Mouse (Mus musculus) embryonic facial prominence, embryonic 14.5 days (tissue): Measurements from ENCODE around the gene Cdt1. TPM values are rescaled to one million over a fixed set of nuclear protein-coding genes. Genes with fewer than 3 reads are reported as not detected.

Experiments
- ATAC-seq: fragments of 200-750 bp; cut with Nextera tagmentation; 2 replicates; pipeline ENCODE4 v1.8.0; 2017; ENCODE audit warnings: low read depth, moderate number of reproducible peaks, moderate TSS enrichment
- DNase-seq: peaks from one replicate; pipeline ENCODE4 v3.0.0-alpha.2; 2015; ENCODE audit warnings: low spot score
- H3K27ac ChIP-seq: fragments of 300-500 bp; sonication (generic); replicated peaks from 2 replicates; pipeline ENCODE4 v1.5.1; 2014; ENCODE audit warnings: low read depth, mild to moderate bottlenecking, low read length, moderate library complexity
- H3K27me3 ChIP-seq: fragments of 300-500 bp; sonication (generic); replicated peaks from 2 replicates; pipeline ENCODE4 v1.6.1; 2014; ENCODE audit warnings: low read length; ENCODE audit not compliant: control insufficient read depth, insufficient read depth
- H3K36me3 ChIP-seq: fragments of 300-500 bp; sonication (generic); 2 replicates; pipeline ENCODE4 v1.6.1; 2014; ENCODE audit warnings: low read length, mixed read lengths; ENCODE audit not compliant: control insufficient read depth, insufficient read depth
- H3K4me1 ChIP-seq: fragments of 300-500 bp; sonication (generic); 2 replicates; pipeline ENCODE4 v1.6.1; 2014; ENCODE audit warnings: antibody characterized with exemption, low read length; ENCODE audit not compliant: control insufficient read depth, insufficient read depth
- H3K4me2 ChIP-seq: fragments of 300-500 bp; sonication (generic); 2 replicates; pipeline ENCODE4 v1.6.1; 2014; ENCODE audit warnings: low read depth, mild to moderate bottlenecking, low read length, moderate library complexity, mixed read lengths
- H3K4me3 ChIP-seq: fragments of 300-500 bp; sonication (generic); 2 replicates; pipeline ENCODE4 v1.5.1; 2014; ENCODE audit warnings: low read depth, mild to moderate bottlenecking, low read length
- H3K9ac ChIP-seq: fragments of 300-500 bp; sonication (generic); 2 replicates; pipeline ENCODE4 v1.6.1; 2014; ENCODE audit warnings: low read depth, mild to moderate bottlenecking, low read length, moderate library complexity, mixed read lengths
- H3K9me3 ChIP-seq: fragments of 300-500 bp; sonication (generic); 2 replicates; pipeline ENCODE4 v1.6.1; 2016; ENCODE audit warnings: low read length; ENCODE audit not compliant: control insufficient read depth
- WGBS: fragments of 180-500 bp; shearing (Covaris S2); extraction: QIAGEN DNeasy Blood & Tissue Kit; methylation state at CpG from one replicate; pipeline ENCODE4 v1.1.7; 2014; 5-methylcytosine and 5-hydroxymethylcytosine counted together
- polyA plus RNA-seq: library from polyadenylated mRNA; unstranded; fragments of >200 nt; fragmentation: Nextera tagmentation; extraction: Ambion mirVana; gene quantifications from 2 replicates; pipeline ENCODE4 v1.2.1, GENCODE M21; 2014

Gene Cdt1
- polyA plus RNA-seq, 1 experiment from 2014 or later, result 33.7 TPM

DNA sequence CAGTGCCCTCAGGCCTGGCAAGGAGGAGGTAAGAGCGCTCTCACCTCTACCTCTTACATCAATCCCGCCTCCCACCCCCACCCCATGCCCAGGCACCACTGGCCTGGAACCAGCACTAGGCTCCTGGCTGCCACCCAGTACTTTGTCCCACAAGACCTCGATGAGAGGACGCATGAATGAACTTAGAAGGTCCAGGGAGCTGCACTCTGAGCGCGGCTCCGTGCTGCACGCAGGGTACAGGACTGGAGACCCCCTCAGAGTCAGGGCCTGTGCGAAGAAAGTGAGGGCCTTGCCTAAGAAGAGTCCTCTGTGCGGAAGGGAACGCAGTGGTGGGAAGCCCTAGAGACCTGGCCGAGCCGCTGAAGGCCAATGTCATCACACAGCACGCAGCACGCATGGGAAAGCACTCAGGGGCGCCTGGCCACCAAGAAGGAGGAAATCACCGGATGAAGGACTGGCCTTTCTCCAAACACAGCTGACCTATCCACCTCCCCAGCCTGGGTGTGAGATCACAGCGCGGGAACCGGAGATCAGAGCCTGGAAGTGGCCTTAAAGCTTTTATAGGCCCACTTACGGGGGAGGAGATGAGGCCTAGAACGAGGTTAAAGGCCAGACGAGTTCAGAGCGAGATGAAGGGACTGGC, 20.9 kb upstream of the Cdt1 start:
- H3K4me3 ChIP-seq, result no peak overlapping the region
- DNase-seq, result no peak
- peak overlapping the region; percentile 33; the same call in 1 of the 2 replicates for H3K27ac ChIP-seq
- H3K9ac ChIP-seq, result 0 out of 2 replicates have a peak overlapping the region, but pooled peaks have one; percentile 19
- peaks cover 23% of the 10 kb centered on the region for H3K4me1 ChIP-seq
- WGBS, result 70% methylated on average over 24 of the region's 24 CpGs
- no peaks in the 10 kb centered on the region for H3K9me3 ChIP-seq
- H3K36me3 ChIP-seq, result no peaks in the 10 kb centered on the region
- no peak for ATAC-seq
- H3K27me3 ChIP-seq, result no peaks in the 10 kb centered on the region
- peak overlapping the region; percentile 18; the same call in 1 of the 2 replicates for H3K4me2 ChIP-seq

DNA sequence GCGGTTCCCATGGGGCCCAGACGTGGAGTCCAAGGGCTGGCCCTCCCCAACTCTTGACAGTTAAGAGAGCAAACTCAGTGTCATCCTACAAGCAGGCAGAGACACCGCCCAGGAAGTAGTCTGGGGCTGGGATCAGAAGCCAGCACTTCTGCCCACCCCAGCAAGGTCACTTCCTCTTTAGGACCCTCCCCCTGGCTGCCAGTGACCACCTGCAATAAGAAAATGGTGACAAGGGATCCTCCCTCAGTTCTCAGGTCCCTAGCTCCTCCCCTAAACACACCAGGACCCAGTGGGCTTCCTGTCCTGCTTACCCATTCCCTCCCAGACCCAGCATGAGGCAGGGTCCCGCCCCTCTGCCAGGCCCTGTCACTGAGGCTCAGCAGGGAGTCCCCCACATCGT, 20.0 kb upstream of the Cdt1 start:
- Histone ChIP-seq H3K36me3 (no peaks in the 10 kb centered on the region), H3K27ac (no peak overlapping the region), H3K4me2 (peak overlapping the region; percentile 18; the same call in 1 of the 2 replicates), H3K4me3 (no peak overlapping the region), H3K9ac (0 out of 2 replicates have a peak overlapping the region, but pooled peaks have one; percentile 19), H3K9me3 (no peaks in the 10 kb centered on the region), H3K4me1 (peaks cover 23% of the 10 kb centered on the region), H3K27me3 (no peaks in the 10 kb centered on the region)
- peak; percentile 51 for DNase-seq
- ATAC-seq, result no peak
- WGBS, result 27% methylated on average over 5 of the region's 5 CpGs

DNA sequence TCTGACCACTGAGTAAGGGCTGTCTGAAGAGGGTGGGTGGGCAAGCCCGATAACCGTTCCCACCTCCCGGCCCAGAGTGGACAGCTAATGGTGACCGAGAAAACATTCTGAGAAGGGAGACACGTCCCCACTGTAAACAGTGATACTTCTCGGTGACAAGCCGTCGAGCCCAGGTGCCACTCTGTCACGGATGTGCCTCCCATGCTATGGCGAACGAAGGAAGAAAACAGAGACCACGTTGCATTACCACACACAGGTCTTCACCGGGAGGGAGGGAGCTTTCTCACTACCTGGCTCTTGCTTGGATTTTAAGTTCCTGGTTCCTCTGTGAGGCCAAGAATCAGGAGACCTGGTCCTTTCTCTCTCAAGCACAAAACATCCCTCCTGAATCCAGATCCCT, 19.5 kb upstream of the Cdt1 start:
- no peak overlapping the region for H3K27ac ChIP-seq
- peak overlapping the region; percentile 77; the same call in 1 of the 2 replicates for H3K4me2 ChIP-seq
- no peaks in the 10 kb centered on the region for H3K36me3 ChIP-seq
- H3K4me3 ChIP-seq, result no peak overlapping the region
- DNase-seq (no peak), ATAC-seq (no peak)
- no peaks in the 10 kb centered on the region for H3K27me3 ChIP-seq
- H3K9ac ChIP-seq, result no peak overlapping the region
- WGBS, result 66% methylated on average over 13 of the region's 13 CpGs
- H3K4me1 ChIP-seq, result peaks cover 23% of the 10 kb centered on the region
- no peaks in the 10 kb centered on the region for H3K9me3 ChIP-seq

GRCm38 (mm10) chr8:122548891-122549439, 18.9 kb upstream of the Cdt1 start:
- peak overlapping the region; percentile 78; the same call in 1 of the 2 replicates for H3K4me3 ChIP-seq
- DNase-seq (no peak), ATAC-seq (no peak)
- H3K4me2 ChIP-seq, result peak overlapping the region; percentile 77
- peak overlapping the region; percentile 40; the same call in 1 of the 2 replicates for H3K9ac ChIP-seq
- no peaks in the 10 kb centered on the region for H3K27me3 ChIP-seq
- WGBS, result 81% methylated on average over 3 of the region's 3 CpGs
- no peaks in the 10 kb centered on the region for H3K36me3 ChIP-seq
- no peaks in the 10 kb centered on the region for H3K9me3 ChIP-seq
- peaks cover 23% of the 10 kb centered on the region for H3K4me1 ChIP-seq
- no peak overlapping the region for H3K27ac ChIP-seq

- Histone ChIP-seq H3K36me3 (no peaks in the 10 kb centered on the region), H3K27ac (peak overlapping the region; percentile 91), H3K4me1 (peaks cover 30% of the 10 kb centered on the region), H3K4me3 (peak overlapping the region; percentile 78), H3K9me3 (no peaks in the 10 kb centered on the region), H3K9ac (peak overlapping the region; percentile 94), H3K27me3 (no peaks in the 10 kb centered on the region), H3K4me2 (peak overlapping the region; percentile 77)
- DNase-seq (peak; percentile 63), ATAC-seq (peak; percentile 53)
- 3% methylated on average over 32 of the region's 52 CpGs for WGBS
Observed at GRCm38 (mm10) chr8:122550234-122550994, 17.4 kb upstream of the Cdt1 start.

DNA sequence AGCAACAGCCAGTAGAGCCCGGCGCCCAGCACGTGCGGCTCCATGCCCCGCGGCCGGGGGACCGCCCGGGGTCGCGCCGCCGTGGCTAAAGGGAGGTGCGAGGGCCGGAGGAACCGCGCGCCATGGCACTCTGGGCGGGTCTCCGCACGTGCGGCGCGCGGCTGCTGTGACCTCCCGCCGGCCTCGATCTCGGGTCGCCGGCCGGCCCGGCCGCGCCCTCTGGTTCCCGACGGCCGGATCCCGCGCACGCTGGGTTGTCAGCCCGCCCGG, 16.9 kb upstream of the Cdt1 start:
- H3K9me3 ChIP-seq, result no peaks in the 10 kb centered on the region
- DNase-seq (no peak), ATAC-seq (no peak; the same call in 1 of the 2 replicates)
- H3K27ac ChIP-seq, result peak overlapping the region; percentile 91
- H3K4me1 ChIP-seq, result peaks cover 34% of the 10 kb centered on the region
- H3K36me3 ChIP-seq, result no peaks in the 10 kb centered on the region
- no CpG with 5 or more reads among the region's 43 CpGs for WGBS
- H3K4me3 ChIP-seq, result peak overlapping the region; percentile 78
- no peaks in the 10 kb centered on the region for H3K27me3 ChIP-seq
- H3K4me2 ChIP-seq, result peak overlapping the region; percentile 77
- H3K9ac ChIP-seq, result peak overlapping the region; percentile 94

DNA sequence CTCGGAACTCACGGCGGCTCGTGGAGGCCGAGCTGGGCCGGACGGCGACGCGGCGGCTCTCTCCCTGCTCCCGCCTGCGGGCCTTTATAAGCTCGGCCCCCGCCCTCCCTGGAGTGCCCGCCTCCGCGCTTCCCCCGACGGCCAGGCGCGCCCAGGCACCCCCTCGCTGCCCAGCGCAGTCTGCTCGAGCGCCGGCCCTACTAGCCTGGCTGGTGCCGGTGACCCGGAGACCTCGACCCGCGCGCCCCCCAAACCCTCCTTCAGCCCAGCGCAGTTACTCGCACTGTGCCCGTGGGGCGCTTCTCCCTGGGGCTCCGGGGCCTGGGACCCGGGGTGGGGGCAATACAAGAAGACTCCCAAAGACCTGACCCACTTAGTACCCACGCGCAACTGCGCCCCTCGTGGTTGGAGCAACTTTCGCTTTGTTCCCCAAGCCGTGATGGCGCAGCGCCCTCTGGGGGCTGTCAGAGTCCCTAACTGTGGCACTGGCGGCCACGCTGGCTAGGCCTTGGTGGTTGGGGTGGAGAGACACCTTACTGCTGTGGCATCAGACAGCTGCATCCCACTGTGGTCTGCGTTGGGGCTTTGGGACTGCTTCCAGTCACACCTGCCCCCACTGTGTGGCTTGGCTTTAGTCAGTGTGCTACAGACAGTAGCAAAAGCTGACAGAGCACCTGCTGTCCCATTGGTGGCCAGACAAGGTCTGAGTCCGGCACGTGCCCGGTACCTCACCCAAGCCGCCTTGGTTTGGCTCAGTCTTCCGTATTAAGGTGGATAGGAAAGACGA, 16.4 kb upstream of the Cdt1 start, which contains the start of gene Piezo1:
Piezo1 (minus strand) TSS at position 65 of the 787 bp plus-strand sequence.
- peak; percentile 75 for ATAC-seq
- Histone ChIP-seq H3K27ac (peak within 1 kb of the TSS; percentile 91), H3K36me3 (no peaks in the 10 kb centered on the region), H3K9ac (peak within 1 kb of the TSS; percentile 94), H3K9me3 (no peaks in the 10 kb centered on the region), H3K4me3 (peak within 1 kb of the TSS; percentile 78), H3K27me3 (no peaks in the 10 kb centered on the region), H3K4me1 (peaks cover 36% of the 10 kb centered on the region), H3K4me2 (peak within 1 kb of the TSS; percentile 77)
- 23% methylated on average over 22 of the region's 56 CpGs for WGBS
- peak; percentile 87 for DNase-seq

DNA sequence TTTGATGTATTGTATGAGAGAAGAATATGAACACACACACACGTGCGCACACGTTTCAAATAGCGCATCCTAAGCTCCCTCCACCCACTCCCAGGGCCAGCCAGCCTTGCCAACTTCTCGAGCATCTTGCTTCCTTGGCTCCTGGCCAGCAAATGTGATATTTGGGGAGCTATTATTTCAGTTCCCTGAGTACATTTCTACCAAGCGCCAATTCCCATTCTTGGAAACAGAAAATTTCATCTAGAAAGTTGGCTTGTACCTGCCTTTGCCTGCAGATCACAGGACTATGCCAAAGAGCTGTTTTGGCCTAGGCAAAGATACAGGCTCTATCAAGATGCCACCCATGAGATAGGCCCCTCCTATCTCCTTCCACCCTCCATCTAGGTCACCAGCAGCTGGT, 13.0 kb upstream of the Cdt1 start:
- no peak overlapping the region for H3K9ac ChIP-seq
- 55% methylated on average over 6 of the region's 6 CpGs for whole genome bisulfite sequencing
- H3K9me3 ChIP-seq, result no peaks in the 10 kb centered on the region
- H3K4me3 ChIP-seq, result no peak overlapping the region
- H3K36me3 ChIP-seq, result no peaks in the 10 kb centered on the region
- ATAC-seq (no peak), DNase-seq (peak; percentile 80)
- no peaks in the 10 kb centered on the region for H3K27me3 ChIP-seq
- no peak overlapping the region for H3K4me2 ChIP-seq
- peaks cover 33% of the 10 kb centered on the region for H3K4me1 ChIP-seq
- peak overlapping the region; percentile 91; the same call in 1 of the 2 replicates for H3K27ac ChIP-seq
